Mouse (Mus musculus) hindbrain, postnatal 0 days (tissue): Measurements from ENCODE around the gene Tmem174. TPM values are rescaled to one million over a fixed set of nuclear protein-coding genes. Genes with fewer than 3 reads are reported as not detected.

Experiments used
- ATAC-seq: fragments of 200-750 bp; cut with Nextera tagmentation; 2 replicates; pipeline ENCODE4 v1.8.0; 2017; ENCODE audit warnings: mild to moderate bottlenecking, moderate TSS enrichment, moderate library complexity
- DNase-seq: peaks from one replicate; pipeline ENCODE4 v3.0.0-alpha.2; 2015; ENCODE audit warnings: low spot score
- H3K27ac ChIP-seq: fragments of 300-500 bp; sonication (generic); 2 replicates; pipeline ENCODE4 v1.5.1; 2014; ENCODE audit warnings: mild to moderate bottlenecking
- H3K27me3 ChIP-seq: fragments of 300-500 bp; sonication (generic); 2 replicates; pipeline ENCODE4 v1.6.1; 2014; ENCODE audit warnings: low read length, mixed read lengths; ENCODE audit not compliant: insufficient read depth
- H3K36me3 ChIP-seq: fragments of 300-500 bp; sonication (generic); 2 replicates; pipeline ENCODE4 v1.6.1; 2014; ENCODE audit warnings: low read length, mixed read lengths; ENCODE audit not compliant: insufficient read depth
- H3K4me1 ChIP-seq: fragments of 300-500 bp; sonication (generic); 2 replicates; pipeline ENCODE4 v1.6.1; 2014; ENCODE audit warnings: antibody characterized with exemption, low read length, mixed read lengths; ENCODE audit not compliant: insufficient read depth
- H3K4me2 ChIP-seq: fragments of 300-500 bp; sonication (generic); 2 replicates; pipeline ENCODE4 v1.6.1; 2014; ENCODE audit warnings: low read depth, mild to moderate bottlenecking, low read length, moderate library complexity, mixed read lengths
- H3K4me3 ChIP-seq: fragments of 300-500 bp; sonication (generic); 2 replicates; pipeline ENCODE4 v1.5.1; 2014; ENCODE audit warnings: low read length
- H3K9ac ChIP-seq: fragments of 300-500 bp; sonication (generic); replicated peaks from 2 replicates; pipeline ENCODE4 v1.6.1; 2014; ENCODE audit warnings: mild to moderate bottlenecking, low read length, moderate library complexity, mixed read lengths
- H3K9me3 ChIP-seq: fragments of 300-500 bp; sonication (generic); 2 replicates; pipeline ENCODE4 v1.6.1; 2016; ENCODE audit warnings: low read length, mixed read lengths
- CTCF ChIP-seq: IDR thresholded peaks from 2 replicates; pipeline ENCODE4 v1.5.1; 2016; ENCODE audit warnings: antibody characterized with exemption, control low read depth, low read depth
- WGBS: fragments of 180-500 bp; shearing (Covaris S2); extraction: QIAGEN DNeasy Blood & Tissue Kit; methylation state at CpG from one replicate; pipeline ENCODE4 v1.1.7; 2014; 5-methylcytosine and 5-hydroxymethylcytosine counted together
- polyA plus RNA-seq: library from polyadenylated mRNA; unstranded; fragments of >200 nt; fragmentation: Nextera tagmentation; extraction: Ambion mirVana; gene quantifications from 2 replicates; pipeline ENCODE4 v1.2.1, GENCODE M21; 2015
- total RNA-seq: library from RNA; depleted of rRNA; stranded (reverse); fragments of >200 nt; gene quantifications from 2 replicates; pipeline ENCODE4 v1.2.3, GENCODE M21; 2014; rRNA removed

Gene Tmem174
- total RNA-seq: not detected in 2 replicates
- 0.10 TPM in 1 of 2 replicates, not detected in the other for polyA plus RNA-seq

DNA sequence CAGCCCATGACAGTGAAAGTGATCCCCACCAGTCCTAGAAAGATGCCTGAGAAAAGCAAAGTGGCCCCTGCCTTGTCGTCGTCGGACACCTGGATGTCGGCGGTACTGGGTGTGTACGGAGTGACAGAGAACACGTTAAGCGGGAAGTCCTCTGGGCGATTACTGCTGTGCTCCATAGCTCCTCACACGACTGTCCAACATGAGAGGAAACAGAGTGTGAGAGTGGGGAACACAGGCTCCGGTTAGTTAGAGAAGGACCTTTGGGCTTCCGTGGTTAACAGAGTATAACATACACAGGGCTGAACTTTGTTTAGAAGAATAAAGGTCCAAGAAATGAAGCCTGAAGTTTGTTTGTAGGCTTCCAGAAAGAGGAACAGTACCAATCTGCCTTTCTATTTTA lies at the start of gene Tmem174:
TSS of gene Tmem174 (minus strand) at position 266 of the 400 bp plus-strand sequence.
- no peaks in the 10 kb centered on the region for H3K4me1 ChIP-seq
- WGBS: 94% methylated on average over 12 of the region's 12 CpGs
- no peaks in the 10 kb centered on the region for H3K9me3 ChIP-seq
- H3K27ac ChIP-seq: no peak within 1 kb of the TSS
- H3K9ac ChIP-seq: no peak within 1 kb of the TSS
- H3K4me2 ChIP-seq: no peak within 1 kb of the TSS
- no peak for ATAC-seq
- H3K36me3 ChIP-seq: no peaks in the 10 kb centered on the region
- no peak within 1 kb of the TSS for H3K4me3 ChIP-seq
- DNase-seq: no peak
- no peaks in the 10 kb centered on the region for H3K27me3 ChIP-seq
- TF ChIP-seq CTCF: no peak

DNA sequence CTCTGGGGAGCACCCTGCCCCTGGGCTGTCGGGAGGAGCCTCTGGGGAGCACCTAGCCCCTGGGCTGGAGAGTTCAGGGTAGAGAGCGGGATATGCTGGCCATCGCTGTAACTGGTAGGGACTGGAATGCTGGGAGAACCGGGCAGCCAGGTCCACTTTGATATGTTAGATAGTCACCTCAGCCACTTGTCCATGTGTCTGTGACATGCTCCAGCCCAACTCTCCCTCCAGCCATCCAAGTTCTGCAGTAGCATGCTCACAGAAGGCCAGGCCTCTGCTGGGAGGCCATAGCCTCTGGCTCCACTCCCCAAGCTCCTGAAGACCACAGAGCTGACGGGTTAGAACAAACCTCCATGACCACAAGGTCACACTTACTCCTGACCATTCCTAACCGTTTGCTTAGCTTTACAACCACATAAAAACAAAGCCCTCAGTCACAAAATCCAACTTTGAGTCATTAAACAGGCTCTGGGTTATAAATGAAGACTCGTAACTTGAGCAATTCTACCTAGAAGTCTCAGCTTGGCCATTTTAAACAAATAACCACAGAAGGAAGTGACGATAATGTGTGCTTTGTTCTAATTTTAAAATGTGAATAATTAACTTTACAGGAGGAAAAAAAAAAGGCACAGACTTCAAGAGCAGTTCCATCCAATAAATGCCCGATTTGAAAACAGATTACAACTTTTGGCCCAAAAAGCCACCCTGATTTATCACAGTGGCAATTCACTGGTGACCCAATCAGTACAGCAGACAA lies 47.1 kb upstream of the Tmem174 start:
- no peaks in the 10 kb centered on the region for H3K36me3 ChIP-seq
- no peak for ATAC-seq
- no peak overlapping the region for H3K27ac ChIP-seq
- no peak overlapping the region for H3K4me2 ChIP-seq
- WGBS: 77% methylated on average over 9 of the region's 9 CpGs
- H3K4me1 ChIP-seq: peaks cover 3% of the 10 kb centered on the region
- no peak for TF ChIP-seq CTCF
- H3K9ac ChIP-seq: no peak overlapping the region
- no peaks in the 10 kb centered on the region for H3K9me3 ChIP-seq
- DNase-seq: no peak
- H3K4me3 ChIP-seq: no peak overlapping the region
- H3K27me3 ChIP-seq: no peaks in the 10 kb centered on the region

DNA sequence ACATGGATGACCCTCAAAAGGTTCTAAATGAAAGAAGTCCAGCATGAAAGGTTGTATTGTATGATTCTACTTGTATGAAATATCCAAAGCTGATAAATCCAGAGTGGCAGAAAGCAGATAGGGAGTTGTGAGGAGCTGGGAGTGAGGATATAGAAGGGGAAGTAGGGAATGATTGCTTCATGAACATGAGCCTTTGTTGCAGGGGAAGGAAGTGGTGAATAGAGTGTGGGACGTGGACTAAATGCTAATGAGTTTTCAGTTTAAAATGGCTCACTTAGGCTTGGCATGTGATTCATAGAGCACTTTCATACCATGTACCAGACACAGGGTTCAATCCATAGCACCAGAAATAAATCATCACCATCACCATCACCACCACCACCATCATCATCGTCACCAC lies 46.2 kb upstream of the Tmem174 start:
- WGBS: 85% methylated on average over 2 of the region's 2 CpGs
- Histone ChIP-seq H3K36me3 (no peaks in the 10 kb centered on the region), H3K4me1 (peaks cover 3% of the 10 kb centered on the region), H3K9me3 (no peaks in the 10 kb centered on the region), H3K27ac (no peak overlapping the region), H3K9ac (no peak overlapping the region), H3K4me3 (no peak overlapping the region), H3K27me3 (no peaks in the 10 kb centered on the region), H3K4me2 (no peak overlapping the region)
- no peak for TF ChIP-seq CTCF
- no peak for DNase-seq
- no peak for ATAC-seq

DNA sequence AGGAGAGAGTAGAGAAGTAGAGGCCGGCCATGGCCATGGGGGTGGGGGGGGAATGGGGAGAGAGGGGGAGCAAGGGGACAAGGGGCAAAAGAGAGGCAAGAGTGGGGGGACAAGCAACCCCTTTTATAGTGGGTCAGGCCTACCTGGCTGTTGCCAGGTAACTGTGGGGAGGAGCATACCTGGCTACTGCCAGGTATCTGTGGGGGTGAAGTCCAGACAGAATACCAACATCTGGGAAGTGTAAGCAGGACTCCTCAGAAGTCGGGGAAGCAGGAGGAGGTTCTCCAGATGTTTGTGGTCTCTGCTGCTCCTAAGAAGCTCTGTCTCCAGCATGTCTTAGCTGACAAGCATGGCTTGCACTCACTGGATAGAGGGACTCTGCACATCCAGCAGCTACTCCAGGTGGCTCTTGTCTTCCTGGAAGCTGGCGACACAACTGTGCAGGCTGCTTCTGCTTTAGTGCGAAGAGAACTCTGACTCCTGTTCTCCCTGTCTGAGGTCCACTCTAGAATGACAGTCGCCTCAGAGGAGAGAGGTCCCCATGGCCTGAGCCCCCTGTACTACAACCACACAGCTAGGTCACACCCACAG lies 43.4 kb upstream of the Tmem174 start:
- Histone ChIP-seq H3K9ac (no peak overlapping the region), H3K4me2 (no peak overlapping the region), H3K36me3 (no peaks in the 10 kb centered on the region), H3K9me3 (no peaks in the 10 kb centered on the region), H3K27me3 (no peaks in the 10 kb centered on the region), H3K4me1 (no peaks in the 10 kb centered on the region), H3K4me3 (no peak overlapping the region), H3K27ac (no peak overlapping the region)
- no peak for TF ChIP-seq CTCF
- ATAC-seq (no peak), DNase-seq (no peak)
- WGBS: 87% methylated on average over 5 of the region's 5 CpGs

DNA sequence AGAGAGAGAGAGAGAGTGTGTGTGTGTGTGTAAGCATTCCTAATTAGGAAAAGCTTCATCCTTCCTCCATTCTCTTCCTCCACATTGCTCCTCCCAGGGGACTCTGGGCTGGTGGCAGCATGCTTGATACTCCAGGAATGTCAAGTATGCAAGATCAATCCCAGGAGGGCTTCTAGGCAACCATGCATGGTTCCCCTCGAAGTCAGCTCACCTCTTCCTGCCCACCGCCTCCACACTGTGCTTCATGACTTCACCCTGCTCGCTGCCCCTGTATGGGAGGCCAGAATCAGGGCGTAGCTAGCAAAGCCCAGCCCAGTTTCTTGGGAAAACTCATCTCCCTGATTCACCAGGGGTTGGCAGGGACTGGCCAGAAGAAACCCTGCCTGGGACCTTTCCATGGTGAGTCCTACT lies 42.4 kb upstream of the Tmem174 start:
- no peak overlapping the region for H3K4me3 ChIP-seq
- no peaks in the 10 kb centered on the region for H3K36me3 ChIP-seq
- no peak for TF ChIP-seq CTCF
- no peak for ATAC-seq
- no peak overlapping the region for H3K27ac ChIP-seq
- H3K4me1 ChIP-seq: no peaks in the 10 kb centered on the region
- no peaks in the 10 kb centered on the region for H3K9me3 ChIP-seq
- DNase-seq: no peak
- WGBS: 51% methylated on average over 4 of the region's 4 CpGs
- no peak overlapping the region for H3K9ac ChIP-seq
- no peaks in the 10 kb centered on the region for H3K27me3 ChIP-seq
- H3K4me2 ChIP-seq: no peak overlapping the region

DNA sequence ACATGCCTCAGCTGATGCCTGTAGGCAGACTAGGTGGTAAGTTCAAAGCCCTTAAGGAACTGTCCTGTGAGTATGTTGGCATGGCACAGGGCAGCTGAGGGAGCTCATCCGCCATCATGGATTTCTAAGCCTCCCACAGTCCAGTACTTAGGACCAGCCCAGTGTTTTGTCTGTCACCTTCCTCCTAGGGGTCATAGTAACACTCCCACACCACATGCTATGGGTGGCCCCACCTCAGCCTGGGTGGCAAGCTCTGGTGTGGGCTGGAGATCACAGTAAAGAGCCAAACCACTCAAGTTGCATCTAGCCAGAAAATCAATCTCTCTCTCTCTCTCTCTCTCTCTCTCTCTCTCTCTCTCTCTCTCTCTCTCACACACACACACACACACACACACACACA lies 42.0 kb upstream of the Tmem174 start:
- 89% methylated on average over 1 of the region's 1 CpGs for WGBS
- Histone ChIP-seq H3K4me2 (no peak overlapping the region), H3K27me3 (no peaks in the 10 kb centered on the region), H3K27ac (no peak overlapping the region), H3K9me3 (no peaks in the 10 kb centered on the region), H3K4me1 (no peaks in the 10 kb centered on the region), H3K9ac (no peak overlapping the region), H3K4me3 (no peak overlapping the region), H3K36me3 (no peaks in the 10 kb centered on the region)
- DNase-seq (no peak), ATAC-seq (no peak)
- TF ChIP-seq CTCF: no peak

DNA sequence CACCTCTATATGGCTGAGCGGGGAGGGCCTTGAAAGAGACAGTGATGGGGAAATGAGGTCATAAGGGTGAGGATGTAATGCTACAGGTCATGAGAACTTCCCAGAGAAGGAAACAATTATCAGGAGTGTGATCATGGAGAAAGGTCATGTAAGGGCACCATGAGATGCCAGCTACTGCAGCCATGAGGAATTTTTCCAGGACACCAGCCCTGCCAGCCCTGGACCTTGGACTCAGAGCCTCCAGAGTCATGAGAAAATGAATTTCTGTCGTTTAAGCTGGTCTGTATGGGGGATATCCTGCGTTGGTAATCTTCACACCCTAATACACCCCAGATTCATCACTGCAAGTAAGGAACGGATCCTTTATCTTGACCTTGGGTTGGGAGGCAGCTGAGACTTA lies 36.7 kb upstream of the Tmem174 start:
- no peaks in the 10 kb centered on the region for H3K4me1 ChIP-seq
- WGBS: 79% methylated on average over 4 of the region's 4 CpGs
- no peak overlapping the region for H3K27ac ChIP-seq
- H3K9ac ChIP-seq: no peak overlapping the region
- H3K9me3 ChIP-seq: no peaks in the 10 kb centered on the region
- DNase-seq (no peak), ATAC-seq (no peak)
- H3K27me3 ChIP-seq: no peaks in the 10 kb centered on the region
- no peak overlapping the region for H3K4me3 ChIP-seq
- no peaks in the 10 kb centered on the region for H3K36me3 ChIP-seq
- no peak for TF ChIP-seq CTCF
- H3K4me2 ChIP-seq: no peak overlapping the region
